ENCODE assay signal across 14 mouse cellular contexts in the genomic region with DNA sequence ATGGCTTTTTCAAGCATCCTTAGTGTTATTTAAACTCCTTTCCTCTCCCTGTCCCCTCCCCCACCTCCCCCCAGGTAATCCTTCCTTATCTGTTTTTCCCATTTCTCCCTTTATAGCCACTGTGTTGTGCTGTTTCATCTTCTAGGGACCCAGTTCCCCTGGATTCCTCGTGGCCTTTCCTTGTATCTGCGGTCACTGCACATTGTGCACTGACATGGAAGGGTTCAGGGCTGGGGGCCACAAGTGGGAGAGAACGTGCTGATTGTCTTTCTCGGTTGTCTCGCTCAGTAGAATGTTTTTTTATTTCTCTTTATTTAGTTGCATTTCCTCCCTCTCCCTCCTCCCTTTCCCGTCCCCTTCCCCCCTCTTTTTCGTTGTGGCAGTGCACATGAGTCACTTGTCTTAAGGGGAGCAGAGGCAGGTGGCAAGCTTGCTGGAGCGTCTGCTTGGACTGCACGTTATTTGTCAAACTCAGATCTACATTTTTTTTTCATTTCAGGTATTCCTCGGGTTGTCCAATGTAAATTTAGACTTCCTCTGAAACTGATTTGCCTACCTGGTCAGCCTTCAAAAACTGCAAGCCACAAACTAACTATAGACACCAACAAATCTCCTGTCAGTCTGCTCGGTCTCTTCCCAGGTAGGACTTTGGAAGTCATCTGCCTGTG.
"Had no signal": no experiment of that assay in that cellular context is flagged by ENCODE, and none has a peak within 500 bp of the region (broad histone marks: within the 10 kb centered on the region; RNA-seq: fewer than 3 reads in every experiment).

No protein-coding gene starts in this region.

- H3K36me3 ChIP-seq: limb, embryonic 10.5 days; stomach, embryonic 15.5 days had no signal

- H3K4me3 ChIP-seq: left cerebral cortex, adult 2 months; limb, embryonic 10.5 days; midbrain, embryonic 10.5 days; stomach, embryonic 15.5 days had no signal

- DNase-seq: kidney, adult 8-10 months; kidney, postnatal 25 days; lung, embryonic 14.5 days; lung, postnatal 10 days; lung, postnatal 4 days; right cerebral cortex, postnatal 4 days; thymus, adult 2 months; thymus, postnatal 36 days had no signal

- H3K9ac ChIP-seq: lung, embryonic 14.5 days; stomach, embryonic 15.5 days had no signal

- H3K9me3 ChIP-seq: limb, embryonic 10.5 days; stomach, embryonic 15.5 days had no signal

- ATAC-seq: midbrain, embryonic 16.5 days had no signal

- H3K4me2 ChIP-seq: liver, embryonic 11.5 days; lung, embryonic 14.5 days; stomach, embryonic 15.5 days had no signal

- H3K4me1 ChIP-seq: limb, embryonic 10.5 days; stomach, embryonic 15.5 days had no signal

- H3K27me3 ChIP-seq: stomach, embryonic 15.5 days had no signal

- H3K27ac ChIP-seq: left cerebral cortex, adult 2 months; limb, embryonic 10.5 days; midbrain, embryonic 10.5 days; stomach, embryonic 15.5 days had no signal
